Mouse (Mus musculus) forebrain, postnatal 0 days (tissue): ENCODE measurements around the gene Fcgr3. TPM values are rescaled to one million over a fixed set of nuclear protein-coding genes. Genes with fewer than 3 reads are reported as not detected.
"Not testable (repeated sequence)": the region's sequence is repeated elsewhere in the genome, so short reads cannot be mapped to it uniquely, and the experiment has no call there.

ENCODE experiments used
- ATAC-seq: fragments of 200-750 bp; cut with Nextera tagmentation; 2 replicates; pipeline ENCODE4 v1.8.0; 2017; ENCODE audit warnings: mild to moderate bottlenecking, moderate library complexity
- DNase-seq: peaks from one replicate; pipeline ENCODE4 v3.0.0-alpha.2; 2015
- H3K27ac ChIP-seq: fragments of 300-500 bp; sonication (generic); 2 replicates; pipeline ENCODE4 v1.5.1; 2014; ENCODE audit warnings: low read depth, mild to moderate bottlenecking, antibody characterized with exemption, low read length, moderate library complexity, mixed read lengths
- H3K27me3 ChIP-seq: fragments of 300-500 bp; sonication (generic); 2 replicates; pipeline ENCODE4 v1.6.1; 2014; ENCODE audit warnings: mild to moderate bottlenecking, low read length, mixed read lengths; ENCODE audit not compliant: insufficient read depth
- H3K36me3 ChIP-seq: fragments of 300-500 bp; sonication (generic); 2 replicates; pipeline ENCODE4 v1.6.1; 2014; ENCODE audit warnings: mild to moderate bottlenecking, moderate library complexity; ENCODE audit not compliant: insufficient read depth
- H3K4me1 ChIP-seq: fragments of 300-500 bp; sonication (generic); 2 replicates; pipeline ENCODE4 v1.6.1; 2014; ENCODE audit warnings: antibody characterized with exemption; ENCODE audit not compliant: insufficient read depth
- H3K4me2 ChIP-seq: fragments of 300-500 bp; sonication (generic); 2 replicates; pipeline ENCODE4 v1.6.1; 2014; ENCODE audit warnings: low read depth, mild to moderate bottlenecking, moderate library complexity
- H3K4me3 ChIP-seq: fragments of 300-500 bp; sonication (generic); 2 replicates; pipeline ENCODE4 v1.5.1; 2014; ENCODE audit warnings: low read depth, low read length, mixed read lengths
- H3K9ac ChIP-seq: fragments of 300-500 bp; sonication (generic); 2 replicates; pipeline ENCODE4 v1.6.1; 2014; ENCODE audit warnings: mild to moderate bottlenecking
- H3K9me3 ChIP-seq: fragments of 300-500 bp; sonication (generic); 2 replicates; pipeline ENCODE4 v1.6.1; 2016; ENCODE audit warnings: low read length
- WGBS: fragments of 180-500 bp; shearing (Covaris S2); extraction: QIAGEN DNeasy Blood & Tissue Kit; methylation state at CpG from one replicate; pipeline ENCODE4 v1.1.7; 2014; 5-methylcytosine and 5-hydroxymethylcytosine counted together
- polyA plus RNA-seq: library from polyadenylated mRNA; unstranded; fragments of >200 nt; fragmentation: Nextera tagmentation; extraction: Ambion mirVana; gene quantifications from 2 replicates; pipeline ENCODE4 v1.2.1, GENCODE M21; 2015
- total RNA-seq: library from RNA; depleted of rRNA; stranded (reverse); fragments of >200 nt; gene quantifications from 2 replicates; pipeline ENCODE4 v1.2.3, GENCODE M21; 2014

Fcgr3 gene
- total and polyA plus RNA-seq, 2 experiments from 2014 or later, result 13.9 to 14.9 TPM

DNA sequence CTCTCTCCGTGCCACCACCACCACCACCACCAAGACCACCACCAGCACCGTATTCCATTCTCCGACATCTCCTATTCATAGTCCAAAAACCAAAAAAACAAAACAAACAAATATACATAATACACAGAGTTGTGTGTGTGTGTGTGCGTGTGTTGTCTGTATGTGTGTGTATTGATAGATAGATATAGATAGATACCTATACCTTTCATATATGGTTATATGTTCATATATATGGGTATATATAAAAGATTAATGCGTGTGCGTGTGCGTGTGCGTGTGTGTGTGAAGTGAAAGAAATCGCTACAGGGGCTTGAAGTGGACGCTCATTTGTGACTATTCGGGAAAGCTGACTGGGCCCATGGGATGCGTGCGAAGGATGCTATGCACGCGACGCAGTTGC, 6.1 kb upstream of the Fcgr3 start:
- Histone ChIP-seq H3K4me3 (peak overlapping the region; percentile 6; the same call in 1 of the 2 replicates), H3K4me2 (peak overlapping the region; percentile 31)
- DNase-seq, result peak; percentile 31

DNA sequence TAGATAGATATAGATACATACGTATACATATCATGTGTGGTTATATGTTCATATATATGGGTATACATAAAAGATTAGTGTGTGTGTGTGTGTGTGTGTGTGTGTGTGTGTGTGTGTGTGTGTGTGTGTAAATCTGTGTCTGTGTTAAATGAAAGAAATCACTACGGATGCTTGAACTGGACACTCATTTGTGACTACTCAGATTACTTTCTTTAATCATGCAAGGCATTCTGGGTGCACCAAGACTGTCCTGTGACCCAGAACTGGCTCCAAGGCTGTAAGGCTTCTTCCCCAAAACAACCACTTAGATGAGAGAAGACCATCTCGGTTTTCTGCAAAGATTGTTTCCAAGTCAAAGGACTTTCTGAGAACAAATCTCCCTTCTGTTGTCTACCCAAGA, 4.8 kb upstream of the Fcgr3 start:
- not testable (repeated sequence) for H3K27me3 ChIP-seq, H3K4me2 ChIP-seq, H3K4me3 ChIP-seq, H3K9ac ChIP-seq, H3K36me3 ChIP-seq, H3K27ac ChIP-seq, H3K9me3 ChIP-seq, ATAC-seq, H3K4me1 ChIP-seq
- DNase-seq, result peak; percentile 44
- 66% methylated on average over 3 of the region's 3 CpGs for WGBS

More for the DNA sequence above, 6.1 kb upstream of the Fcgr3 start:
- not testable (repeated sequence) for H3K36me3 ChIP-seq, H3K27ac ChIP-seq, H3K4me1 ChIP-seq, ATAC-seq, H3K9ac ChIP-seq, H3K27me3 ChIP-seq, H3K9me3 ChIP-seq
- 18% methylated on average over 11 of the region's 16 CpGs for WGBS

GRCm38 (mm10) chr1:171067928-171068327, 3.2 kb upstream of the Fcgr3 start:
- 58% methylated on average over 5 of the region's 5 CpGs for WGBS
- peaks cover 17% of the 10 kb centered on the region for H3K27me3 ChIP-seq
- not testable (repeated sequence) for H3K36me3 ChIP-seq, ATAC-seq, DNase-seq, H3K4me3 ChIP-seq, H3K9me3 ChIP-seq, H3K9ac ChIP-seq, H3K4me1 ChIP-seq, H3K27ac ChIP-seq, H3K4me2 ChIP-seq

GRCm38 (mm10) chr1:171066583-171066982, 1.8 kb upstream of the Fcgr3 start:
- H3K4me1 ChIP-seq, H3K27ac ChIP-seq: not testable (repeated sequence)
- 37% methylated on average over 2 of the region's 10 CpGs for WGBS

DNA sequence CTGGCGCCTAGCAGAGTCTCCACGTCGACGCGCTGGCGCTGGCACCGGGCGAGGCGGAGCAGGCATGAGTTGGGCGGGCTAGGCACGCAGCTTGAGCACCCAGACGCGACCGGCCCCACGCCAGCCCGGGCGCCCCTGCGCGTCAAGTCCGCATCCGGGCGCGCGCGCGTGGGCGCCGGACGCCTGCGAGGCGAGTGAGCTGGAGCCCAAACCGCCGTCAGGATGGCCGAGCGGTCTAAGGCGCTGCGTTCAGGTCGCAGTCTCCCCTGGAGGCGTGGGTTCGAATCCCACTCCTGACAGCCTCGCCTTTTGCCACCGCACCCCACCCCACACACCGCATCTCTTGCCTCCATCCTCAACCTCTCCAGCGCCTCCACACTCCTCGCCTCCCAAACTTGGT, 1.0 kb upstream of the Fcgr3 start:
- Histone ChIP-seq H3K4me2 (peak overlapping the region; percentile 43), H3K4me3 (peak overlapping the region; percentile 18; the same call in 1 of the 2 replicates), H3K27me3 (peaks cover 17% of the 10 kb centered on the region)
- WGBS, result 5% methylated on average over 25 of the region's 45 CpGs
- not testable (repeated sequence) for H3K36me3 ChIP-seq, H3K4me1 ChIP-seq, DNase-seq, H3K9ac ChIP-seq, H3K9me3 ChIP-seq, H3K27ac ChIP-seq
- peak; percentile 14 for ATAC-seq

More at GRCm38 (mm10) chr1:171066583-171066982, 1.8 kb upstream of the Fcgr3 start:
- H3K27me3 ChIP-seq, result peaks cover 17% of the 10 kb centered on the region
- H3K9me3 ChIP-seq, H3K9ac ChIP-seq, ATAC-seq, H3K4me2 ChIP-seq, H3K36me3 ChIP-seq, DNase-seq, H3K4me3 ChIP-seq: not testable (repeated sequence)

DNA sequence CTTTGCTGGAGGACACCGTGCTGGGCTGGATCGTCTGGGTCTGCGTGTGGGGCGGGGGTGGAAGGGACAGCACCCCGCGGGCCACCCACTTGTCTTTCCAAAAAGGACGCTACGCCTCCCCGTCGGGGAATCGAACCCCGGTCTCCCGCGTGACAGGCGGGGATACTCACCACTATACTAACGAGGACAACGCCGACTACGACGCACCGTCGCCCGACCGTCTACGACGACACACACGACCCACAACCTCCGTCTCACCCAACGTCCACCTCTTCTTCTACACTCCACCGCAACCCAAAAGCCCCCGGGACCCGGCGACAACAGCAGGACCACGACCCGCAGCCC, 480 bp upstream of the Fcgr3 start:
- WGBS, result under 1% methylated on average over 14 of the region's 35 CpGs
- Histone ChIP-seq H3K27me3 (peaks cover 17% of the 10 kb centered on the region), H3K4me2 (peak overlapping the region; percentile 42), H3K4me3 (peak overlapping the region; percentile 27)
- H3K27ac ChIP-seq, DNase-seq, H3K9me3 ChIP-seq, H3K4me1 ChIP-seq, H3K9ac ChIP-seq, H3K36me3 ChIP-seq: not testable (repeated sequence)
- peak; percentile 68 for ATAC-seq

DNA sequence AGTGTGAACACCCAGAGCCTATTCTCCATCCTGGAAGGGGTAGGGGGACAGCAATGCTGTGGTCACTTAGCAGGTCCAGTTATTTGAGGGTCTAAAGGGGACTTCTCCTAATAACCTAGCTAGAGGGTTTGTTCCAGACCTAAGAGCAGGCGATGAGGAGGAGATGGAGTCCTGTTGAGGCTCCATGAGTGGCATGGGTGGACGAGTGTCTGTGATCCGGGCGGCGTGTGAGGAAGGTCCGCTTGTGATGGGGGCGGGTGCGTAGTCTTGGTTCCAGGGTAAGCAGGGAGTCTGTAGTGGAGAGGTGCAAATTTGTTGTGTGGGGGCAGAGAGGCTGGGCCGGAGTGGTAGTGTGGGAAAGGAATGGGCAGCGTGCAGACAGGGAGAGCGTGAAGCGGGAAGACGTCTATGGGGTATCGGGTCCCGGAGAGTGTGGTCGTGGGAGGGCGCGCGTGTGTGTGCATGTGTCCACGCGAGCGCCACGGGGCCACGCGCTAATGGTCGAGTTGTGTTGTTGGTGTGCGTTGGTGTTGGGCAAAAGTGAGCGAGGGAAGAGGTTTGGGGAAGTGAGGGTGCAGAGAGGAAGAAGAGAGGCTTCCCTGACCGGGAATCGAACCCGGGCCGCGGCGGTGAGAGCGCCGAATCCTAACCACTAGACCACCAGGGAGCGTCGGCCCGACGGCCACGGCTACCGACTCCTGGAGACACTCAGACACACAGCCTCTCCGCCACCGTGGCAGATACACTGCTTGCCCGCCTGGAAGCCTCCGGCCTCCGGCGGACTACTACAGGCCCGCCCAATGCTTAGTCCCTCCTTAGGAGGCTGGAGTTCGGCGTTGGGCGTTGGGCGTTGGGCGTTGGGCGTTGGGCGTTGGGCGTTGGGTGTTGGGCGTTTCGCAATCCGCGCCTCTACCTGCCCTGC, 905 bp downstream of the Fcgr3 start:
- not testable (repeated sequence) for DNase-seq
- WGBS, result 8% methylated on average over 37 of the region's 61 CpGs
- 0 out of 2 replicates have a peak overlapping the region, but pooled peaks have one; percentile 25 for H3K9ac ChIP-seq

More for the DNA sequence above, 905 bp downstream of the Fcgr3 start:
- peaks cover 11% of the 10 kb centered on the region for H3K27me3 ChIP-seq
- H3K36me3 ChIP-seq, H3K4me1 ChIP-seq, H3K9me3 ChIP-seq, H3K27ac ChIP-seq: not testable (repeated sequence)
- H3K4me2 ChIP-seq, result peak overlapping the region; percentile 47
- peak; percentile 77 for ATAC-seq
- peak overlapping the region; percentile 35 for H3K4me3 ChIP-seq
